Mouse (Mus musculus): ENCODE results near the gene Zfp219.
"Not testable (repeated sequence)": the region's sequence is repeated elsewhere in the genome, so short reads cannot be mapped to it uniquely, and the experiment has no call there.

Gene Zfp219

DNA sequence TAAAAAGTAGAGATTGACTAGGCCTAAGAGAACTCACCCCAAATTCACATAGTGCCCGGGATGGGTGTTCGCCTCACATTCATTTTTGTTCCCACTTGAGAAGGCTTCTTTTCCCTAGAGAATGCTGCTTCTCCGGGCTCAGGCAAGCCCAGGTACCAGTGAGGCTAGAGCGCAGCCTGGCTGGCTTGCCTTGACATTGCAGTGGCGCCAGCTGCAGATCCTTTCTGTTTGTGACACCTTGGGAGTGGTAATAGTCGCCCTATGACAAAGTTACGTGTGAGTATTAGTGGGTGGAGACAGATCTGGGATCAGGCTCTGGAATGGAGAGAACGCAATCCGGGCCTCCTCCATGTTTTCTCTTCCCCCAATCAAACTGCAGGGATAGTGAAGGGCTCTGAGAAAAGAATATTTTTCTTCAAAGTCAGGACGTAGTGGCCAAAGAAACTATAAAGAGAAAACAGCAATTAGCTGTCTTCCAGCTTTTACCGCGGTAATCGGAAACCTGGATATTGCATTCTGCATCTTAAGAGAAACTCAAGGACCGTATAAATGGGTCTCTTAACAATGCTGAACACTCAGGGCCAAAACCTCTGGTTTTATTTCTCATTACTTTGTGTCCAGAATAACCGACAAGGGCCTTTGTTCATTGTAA lies at the start of gene Zfp219:
Gene Zfp219, minus strand, starts transcription at position 248 of the 652 bp plus-strand sequence.
- DNase-seq: peak; percentile 87 to 90

DNA sequence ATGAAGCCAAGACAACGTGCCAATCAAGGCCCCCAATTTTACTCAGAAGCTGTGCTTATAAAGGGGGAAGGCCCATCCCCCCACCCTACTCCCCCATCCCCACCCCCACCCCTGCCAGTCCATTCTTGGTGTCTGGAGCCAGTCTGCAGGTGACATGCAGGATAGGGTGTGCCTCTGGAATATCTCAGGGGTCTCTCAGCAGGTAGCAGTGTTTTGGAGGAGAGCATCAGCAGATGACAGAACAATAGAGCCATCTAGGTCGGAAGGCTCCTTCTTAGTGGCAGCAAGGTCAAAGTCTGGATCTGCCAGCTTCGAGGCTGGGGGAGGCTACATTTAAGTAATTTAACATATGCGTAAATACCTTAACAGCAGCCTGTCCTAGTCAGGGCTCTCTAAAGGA lies 45.6 kb upstream of the Zfp219 start:
- no peak for DNase-seq

DNA sequence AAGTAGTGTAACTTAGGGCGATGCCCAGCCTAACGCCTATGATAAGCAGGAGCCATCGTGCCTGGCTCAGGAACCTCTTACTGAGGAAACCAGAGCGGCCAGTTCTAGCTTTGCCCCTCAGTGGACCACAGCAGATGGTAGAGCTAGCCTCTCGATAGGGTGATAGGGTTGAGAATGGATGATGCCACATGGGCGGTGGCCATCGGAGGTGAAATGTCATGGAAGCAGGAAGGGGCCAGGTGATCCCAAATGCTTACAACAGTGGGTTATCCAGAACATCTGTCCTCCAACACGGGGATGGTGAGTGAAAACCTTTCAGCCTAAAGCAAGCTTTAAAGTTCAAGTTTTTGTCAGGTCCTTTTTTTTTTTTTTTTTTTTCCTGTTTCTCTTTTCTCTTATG lies 41.3 kb upstream of the Zfp219 start:
- no peak for DNase-seq

DNA sequence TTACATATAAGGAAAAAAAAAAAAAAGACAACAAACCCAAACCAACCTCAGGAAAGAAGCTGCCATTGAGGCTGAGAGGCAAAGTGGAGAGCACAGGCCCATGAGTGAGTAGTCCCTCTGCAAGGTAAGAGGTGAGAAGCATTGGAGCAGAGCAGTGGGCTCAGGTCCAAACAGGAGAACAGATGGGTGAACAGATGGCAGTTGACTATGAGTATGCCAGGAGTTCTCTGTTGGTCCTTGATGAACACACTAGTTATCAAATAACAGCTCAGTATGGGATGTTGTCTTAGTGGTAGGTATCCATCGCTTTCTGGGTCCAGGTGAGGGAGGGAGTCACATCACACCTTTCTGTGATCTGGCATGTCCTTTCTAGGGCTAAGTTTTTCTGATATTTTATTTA lies 40.3 kb upstream of the Zfp219 start:
- DNase-seq: no peak

DNA sequence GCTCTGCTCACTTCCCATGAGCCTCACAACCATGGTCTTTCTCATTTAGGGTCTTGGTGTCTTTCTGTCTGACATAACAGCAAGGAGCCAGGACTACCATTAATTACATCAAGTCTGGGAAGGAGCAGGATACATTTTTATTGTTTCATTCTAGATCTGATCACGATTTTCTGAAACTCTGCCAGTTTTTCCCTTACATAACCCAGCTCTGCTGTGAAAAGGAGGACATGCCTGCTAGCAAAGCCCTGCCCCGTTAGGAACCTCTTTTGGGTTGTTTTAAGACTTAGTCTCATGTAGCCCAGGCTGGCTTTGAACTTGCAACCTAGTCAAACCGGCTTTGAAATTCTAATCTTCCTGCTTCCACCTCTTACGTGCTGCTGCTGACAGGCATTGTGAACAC lies 39.4 kb upstream of the Zfp219 start:
- no peak for DNase-seq

DNA sequence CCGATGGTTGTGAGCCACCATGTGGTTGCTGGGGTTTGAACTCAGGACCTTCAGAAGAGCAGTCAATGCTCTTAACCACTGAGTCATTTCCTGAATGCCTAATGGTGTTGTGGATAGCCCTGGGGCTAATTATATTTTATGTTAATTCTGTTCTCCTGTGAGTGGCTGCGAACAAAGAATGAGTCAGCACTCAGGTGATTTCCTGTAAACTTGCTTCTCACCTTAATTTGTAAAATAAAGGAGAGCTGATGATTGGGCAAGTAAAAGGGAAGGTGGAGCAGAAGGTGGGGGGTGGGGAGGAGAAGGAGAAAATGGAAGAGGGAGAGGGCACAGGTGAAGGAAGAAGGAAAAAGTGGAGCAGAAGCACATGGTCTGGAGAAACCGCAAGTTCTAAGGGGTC lies 32.2 kb upstream of the Zfp219 start:
- DNase-seq: not testable (repeated sequence)

DNA sequence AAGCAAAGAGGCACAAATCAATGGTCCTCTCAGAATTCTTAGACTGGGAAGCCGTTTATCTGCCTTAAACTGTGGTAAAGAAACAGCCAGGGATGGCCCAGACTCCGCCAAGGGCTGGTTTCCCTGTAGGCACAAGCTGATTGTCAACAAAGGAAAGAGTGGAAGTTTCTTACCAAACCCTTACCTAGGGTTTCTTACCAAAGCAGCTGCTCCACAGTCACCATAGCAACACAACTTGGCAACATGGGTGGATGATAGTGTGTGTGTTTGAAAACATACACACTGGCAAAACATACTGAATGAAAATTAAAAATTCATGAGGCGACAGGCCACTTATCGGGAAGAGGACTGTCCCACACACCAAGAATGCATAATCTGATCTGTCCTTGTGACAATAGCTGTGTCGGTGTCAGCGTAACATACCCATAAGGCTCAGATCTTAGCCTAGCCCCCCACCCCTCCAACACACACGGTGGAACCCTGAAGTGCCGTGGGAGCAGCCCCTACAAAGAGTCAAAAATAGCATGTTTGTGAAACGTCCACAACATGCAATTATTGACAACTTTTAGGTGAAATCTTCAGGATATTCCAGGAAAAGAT lies 25.5 kb upstream of the Zfp219 start:
- DNase-seq: no peak

DNA sequence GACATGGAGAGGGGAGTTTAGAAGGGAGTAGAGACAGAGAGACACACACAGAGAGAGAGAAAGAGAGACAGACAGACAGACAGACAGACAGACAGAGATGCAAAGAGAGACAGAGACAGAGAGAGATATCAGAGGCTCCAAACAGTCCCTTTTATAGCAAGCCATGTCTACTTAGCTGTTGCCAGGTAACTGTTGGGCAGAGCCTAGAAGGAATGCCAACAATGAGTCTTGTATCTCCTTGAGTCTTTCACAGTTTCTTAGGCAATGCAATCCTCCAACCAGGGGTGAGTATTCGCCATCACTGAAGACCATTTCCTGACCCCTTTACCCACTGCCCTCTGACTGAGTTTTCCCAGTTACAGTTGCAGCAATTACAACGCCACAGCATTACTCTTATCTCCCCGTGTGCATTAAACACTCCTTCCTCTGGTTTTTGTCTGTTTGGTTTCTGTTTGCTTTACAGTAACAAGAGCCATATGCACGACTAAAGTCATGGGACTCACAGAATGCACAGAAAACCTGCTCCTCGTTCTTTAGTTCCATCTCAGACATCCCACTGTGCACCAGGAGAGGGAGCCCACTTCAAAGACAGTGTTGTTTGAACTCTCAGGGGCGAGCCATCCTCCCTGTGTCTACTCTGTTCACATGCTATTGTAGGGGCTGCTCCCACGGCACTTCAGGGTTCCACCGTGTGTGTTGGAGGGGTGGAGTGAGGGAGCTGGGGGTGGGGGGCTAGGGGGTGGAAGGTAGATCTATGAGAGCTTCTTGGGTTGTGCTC lies 24.6 kb upstream of the Zfp219 start:
- DNase-seq: peak in 1 of 2 experiments; percentile 21

DNA sequence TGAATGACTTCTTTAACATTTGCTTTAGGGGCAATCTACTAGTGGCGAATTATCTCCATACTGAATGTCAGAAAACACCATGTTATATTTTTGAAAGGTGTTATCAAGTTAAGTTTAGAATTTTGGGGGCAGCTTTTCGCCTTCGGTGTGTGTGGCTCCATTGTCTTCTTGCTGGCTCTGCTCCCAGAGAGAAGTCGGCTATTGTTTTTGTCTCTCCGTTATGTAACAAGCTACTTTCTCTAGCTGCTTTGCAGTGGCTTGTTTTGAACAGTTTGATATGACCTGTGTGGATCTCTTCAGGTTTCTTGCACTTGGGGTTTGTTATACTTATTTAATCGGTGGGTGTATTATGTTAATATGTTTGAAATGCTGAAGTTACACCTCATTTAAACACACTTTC lies 22.9 kb upstream of the Zfp219 start:
- no peak for DNase-seq

DNA sequence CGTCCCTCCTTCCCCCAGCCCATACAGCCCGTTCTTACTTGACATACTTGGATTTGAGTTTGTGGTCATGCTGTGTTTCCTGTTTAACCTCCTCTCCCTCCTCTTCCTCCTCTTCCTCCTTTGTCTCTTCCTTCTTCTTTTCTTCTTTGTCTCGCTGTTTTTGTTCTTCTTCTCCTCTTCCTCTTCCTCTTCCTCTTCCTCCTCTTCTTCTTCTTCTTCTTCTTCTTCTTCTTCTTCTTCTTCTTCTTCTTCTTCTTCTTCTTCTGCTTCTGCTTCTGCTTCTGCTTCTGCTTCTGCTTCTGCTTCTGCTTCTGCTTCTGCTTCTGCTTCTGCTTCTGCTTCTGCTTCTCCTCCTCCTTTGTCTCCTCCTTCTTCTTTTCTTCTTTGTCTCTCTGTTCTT lies 21.8 kb upstream of the Zfp219 start, which contains the start of gene Olfr221:
Gene Olfr221, minus strand, starts transcription at position 101 of the 400 bp plus-strand sequence.
- not testable (repeated sequence) for DNase-seq

DNA sequence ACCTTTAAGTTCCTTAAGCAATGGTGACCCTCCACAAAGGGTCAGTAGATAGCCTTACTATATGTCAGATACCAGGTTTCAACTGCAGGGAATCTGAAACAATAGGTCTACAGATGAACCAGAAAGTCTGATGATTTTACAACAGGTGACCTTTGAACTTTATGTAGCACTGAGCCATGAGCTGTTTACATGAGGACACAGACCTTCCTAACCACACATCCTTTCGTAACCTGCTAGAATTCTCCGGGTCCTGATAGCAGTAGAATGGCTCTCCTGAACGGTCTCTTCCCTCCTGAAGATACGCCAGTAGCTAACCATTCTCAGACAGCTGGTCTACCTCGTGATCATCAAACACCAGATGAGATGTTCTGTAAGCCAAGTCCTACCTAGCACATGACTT lies 18.8 kb upstream of the Zfp219 start:
- DNase-seq: no peak

DNA sequence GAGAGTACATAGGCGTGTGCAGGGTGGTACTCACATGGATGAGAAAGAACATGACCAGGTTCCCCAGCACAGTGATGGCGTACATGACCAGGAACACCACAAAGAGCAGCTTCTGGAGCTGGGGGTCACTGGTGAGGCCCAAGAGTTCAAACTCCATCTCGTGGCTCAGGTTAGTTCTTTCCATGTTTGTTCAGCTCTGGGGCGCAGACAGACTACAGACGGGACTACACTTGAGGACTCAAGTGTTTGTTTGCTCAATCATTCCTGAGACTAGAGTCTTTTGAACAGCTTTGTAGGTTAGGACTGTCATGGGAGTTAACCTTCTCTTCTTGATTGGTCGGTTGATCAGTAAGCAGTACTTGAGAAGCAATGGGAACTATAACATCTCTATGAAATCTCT lies 15.4 kb upstream of the Zfp219 start:
- DNase-seq: no peak

DNA sequence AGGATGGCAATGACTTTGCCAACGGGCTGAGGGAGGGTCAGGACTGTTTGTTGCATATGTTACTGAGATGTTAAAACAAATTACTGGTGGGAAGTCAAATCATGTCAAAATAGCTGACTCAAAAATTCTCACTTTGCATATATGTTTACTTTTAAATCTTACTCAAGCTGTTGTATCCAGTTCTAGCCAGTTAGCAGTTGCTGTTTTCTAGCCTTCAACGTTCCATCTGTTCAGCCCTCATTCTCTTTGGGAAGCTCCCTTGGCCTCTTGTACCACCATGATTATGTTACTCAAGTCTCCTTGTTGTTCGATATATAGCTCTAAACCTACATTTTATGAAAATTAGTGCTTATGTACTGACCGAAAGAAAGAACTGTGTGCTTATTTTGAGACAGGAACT lies 5.8 kb upstream of the Zfp219 start:
- DNase-seq: no peak

DNA sequence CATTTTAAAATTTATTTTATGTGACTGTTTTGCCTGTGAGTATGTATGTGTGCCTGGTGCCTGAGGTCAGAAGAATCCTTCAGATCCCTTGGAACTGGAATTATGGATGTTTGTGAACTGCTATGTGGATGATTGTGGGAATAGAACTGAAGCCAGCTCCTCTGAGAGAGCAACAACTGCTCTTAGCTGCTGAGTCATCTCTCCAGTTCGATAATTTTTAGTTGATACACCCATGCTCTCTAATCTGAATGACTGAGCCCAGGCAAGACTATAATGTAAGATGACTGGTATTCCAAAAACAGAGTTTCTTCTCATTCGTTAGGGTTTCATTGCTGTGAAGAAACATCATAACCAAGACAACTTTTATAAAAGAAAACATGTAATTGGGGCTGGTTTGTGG lies 3.6 kb upstream of the Zfp219 start:
- no peak for DNase-seq

DNA sequence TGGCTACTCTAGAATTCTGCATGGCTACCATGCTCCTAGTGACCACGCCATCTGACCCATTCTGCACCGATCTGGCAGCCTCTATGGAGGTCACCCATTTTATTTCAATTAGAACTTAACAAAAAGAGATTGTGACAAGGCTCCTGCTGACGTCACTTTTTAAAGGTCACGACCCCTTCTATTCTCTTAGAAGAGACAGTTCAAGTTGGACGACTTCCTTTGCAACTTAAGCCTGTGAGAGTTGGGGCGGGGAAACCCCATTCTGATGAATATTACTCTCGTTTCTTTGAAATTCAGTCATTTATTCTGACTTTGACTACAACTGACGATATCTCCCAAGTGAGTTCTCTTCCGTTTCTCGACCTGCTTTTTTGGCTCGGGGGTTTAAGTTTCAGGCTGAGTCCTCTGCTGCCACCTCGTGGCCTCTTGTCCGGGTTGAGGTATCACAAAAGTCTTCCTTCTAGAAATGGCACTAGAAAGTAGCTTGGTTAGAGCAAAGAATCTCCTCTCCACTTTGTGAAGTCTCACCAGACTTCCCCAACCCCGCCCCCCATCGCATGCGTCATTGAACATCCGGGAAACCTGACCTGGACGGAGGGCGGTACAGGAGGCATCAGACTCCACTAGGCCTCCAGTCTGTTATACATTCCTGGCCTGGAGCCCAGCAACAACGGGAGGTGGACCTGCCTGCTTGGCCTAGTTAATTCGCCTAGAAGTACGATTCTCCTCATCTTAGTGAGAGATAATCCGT lies 2.4 kb upstream of the Zfp219 start:
- DNase-seq: peak; percentile 88 to 92

DNA sequence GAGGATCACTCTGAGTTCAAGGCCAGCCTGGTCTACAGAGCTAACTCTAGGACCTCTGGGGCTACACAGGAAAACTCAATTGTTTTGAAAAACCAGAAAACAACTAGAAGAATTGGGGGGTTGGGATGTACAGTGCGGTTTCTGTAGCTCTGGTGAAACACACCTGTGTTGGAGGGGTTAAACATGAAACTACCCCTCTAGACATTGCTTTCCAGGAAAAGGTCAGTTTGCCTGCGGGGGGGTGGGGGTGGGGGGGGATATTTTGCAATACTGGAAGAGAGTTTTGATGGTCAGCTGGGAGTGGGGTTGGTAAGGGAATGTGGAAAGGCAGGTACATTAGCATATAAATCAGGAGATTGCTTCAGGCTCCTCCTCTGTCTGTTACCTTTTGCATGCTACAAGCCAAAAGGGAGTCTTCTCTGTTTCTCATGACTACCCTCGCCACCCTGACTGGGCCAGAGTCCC lies 1.7 kb upstream of the Zfp219 start:
- DNase-seq: no peak

DNA sequence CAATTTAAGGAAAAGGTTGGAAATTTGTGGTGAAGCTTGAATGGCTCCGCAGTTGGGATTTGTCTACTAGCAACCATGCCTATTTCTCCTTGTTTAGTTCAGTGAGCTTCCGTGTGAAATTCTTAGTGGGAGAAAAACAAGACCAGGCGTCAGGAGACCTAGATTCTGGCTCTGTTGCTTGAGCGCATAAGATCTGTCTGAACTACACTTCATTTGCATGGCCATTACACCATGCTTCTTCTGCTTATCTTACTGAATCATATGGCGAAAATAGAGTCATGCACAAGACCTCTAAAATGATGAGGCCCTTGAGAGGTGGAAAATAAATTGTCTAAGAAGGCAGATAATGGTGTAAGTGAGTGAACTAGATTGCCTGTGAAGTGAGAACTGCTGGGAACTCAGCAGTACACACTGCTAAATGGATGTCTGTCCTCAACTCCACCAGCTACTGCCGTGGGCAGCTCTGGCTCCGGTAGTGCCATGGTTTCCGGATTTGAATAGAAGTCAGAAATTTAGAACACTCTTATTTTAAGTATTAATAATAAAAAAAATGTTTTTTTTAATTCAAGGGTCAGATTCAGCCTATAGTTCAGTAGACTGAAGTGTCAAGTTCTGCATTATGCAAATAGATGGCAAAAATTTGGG lies 1.2 kb upstream of the Zfp219 start:
- no peak for DNase-seq

DNA sequence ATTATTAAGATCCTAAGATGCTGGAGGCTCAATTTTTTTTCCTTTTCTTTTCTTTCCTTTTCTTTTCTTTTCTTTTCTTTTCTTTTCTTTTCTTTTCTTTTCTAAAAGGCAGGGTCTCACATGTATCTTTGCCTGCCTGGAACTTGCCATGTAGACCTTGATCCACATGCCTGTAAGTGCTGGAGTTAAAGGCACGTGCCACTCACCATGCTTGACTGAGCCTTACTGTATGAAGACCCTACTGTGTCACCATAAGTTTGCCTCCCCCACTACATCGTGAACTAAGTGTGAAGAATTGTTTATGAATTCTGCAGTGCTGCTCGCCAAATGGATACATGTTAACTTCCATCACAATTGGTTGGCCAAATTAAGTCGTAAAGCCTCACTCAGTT lies 601 bp upstream of the Zfp219 start:
- no peak for DNase-seq

DNA sequence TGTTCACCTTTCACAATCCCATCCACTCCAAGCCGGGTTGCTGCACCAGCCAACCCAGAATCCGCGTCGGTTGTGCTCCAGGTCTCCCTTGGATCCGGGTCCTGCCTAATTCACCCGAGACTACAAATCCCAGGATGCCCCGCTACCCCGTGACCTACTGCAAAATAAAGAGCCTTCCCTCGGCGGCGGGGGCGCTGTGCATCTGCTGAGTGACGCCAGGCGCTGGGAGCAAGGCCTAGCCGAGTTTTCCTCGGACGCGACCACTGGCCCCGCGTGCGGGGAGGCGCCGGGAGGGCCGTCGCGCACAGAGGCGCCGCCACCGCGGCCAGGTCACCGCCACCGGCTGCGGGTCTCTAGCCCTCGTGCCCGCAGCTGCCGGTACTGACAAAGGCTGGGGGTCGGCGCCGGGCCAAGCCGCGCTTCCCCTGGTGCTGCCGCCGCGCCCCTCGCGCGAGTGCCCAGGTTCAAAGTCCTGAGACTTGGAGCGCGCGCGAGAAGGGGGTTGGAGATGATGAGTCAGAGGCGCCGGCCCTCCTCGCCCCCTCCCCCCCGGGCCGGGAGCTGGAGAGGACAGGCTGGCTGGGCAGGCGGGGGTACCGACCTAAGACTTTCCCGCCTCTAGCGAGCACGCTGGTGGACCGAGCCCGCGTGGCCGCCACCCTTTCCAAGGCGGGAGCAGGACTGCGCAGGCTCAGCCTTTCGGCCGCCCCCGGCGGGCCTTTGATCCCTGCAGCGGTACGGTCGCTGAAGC lies 768 bp downstream of the Zfp219 start:
- DNase-seq: peak; percentile 98

DNA sequence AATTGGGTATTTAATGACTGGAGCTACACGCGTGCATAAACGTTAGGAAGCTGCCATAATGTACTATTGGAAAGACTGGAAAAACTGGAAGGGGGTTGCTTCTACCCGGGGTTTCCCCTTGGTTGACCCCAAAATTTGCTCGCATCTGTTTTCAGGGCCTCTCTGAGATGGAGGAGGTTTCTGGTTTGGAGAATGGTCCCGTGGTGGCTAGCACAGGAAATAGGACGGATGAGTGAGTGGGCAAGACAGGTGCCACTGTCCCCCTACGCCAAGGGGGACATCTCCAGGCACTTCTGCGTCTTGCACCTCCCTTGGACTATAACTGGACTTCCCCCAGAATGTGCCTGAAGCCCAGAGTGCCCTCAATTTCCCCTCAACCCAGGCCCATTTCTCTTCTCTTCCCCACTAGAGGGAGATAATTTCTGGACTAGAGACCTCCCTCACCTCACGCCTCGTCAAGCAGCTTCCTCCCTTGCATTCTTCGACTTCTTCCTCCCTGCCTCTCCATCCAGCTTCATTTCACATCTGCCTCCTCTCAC lies 1.4 kb downstream of the Zfp219 start:
- no peak for DNase-seq

DNA sequence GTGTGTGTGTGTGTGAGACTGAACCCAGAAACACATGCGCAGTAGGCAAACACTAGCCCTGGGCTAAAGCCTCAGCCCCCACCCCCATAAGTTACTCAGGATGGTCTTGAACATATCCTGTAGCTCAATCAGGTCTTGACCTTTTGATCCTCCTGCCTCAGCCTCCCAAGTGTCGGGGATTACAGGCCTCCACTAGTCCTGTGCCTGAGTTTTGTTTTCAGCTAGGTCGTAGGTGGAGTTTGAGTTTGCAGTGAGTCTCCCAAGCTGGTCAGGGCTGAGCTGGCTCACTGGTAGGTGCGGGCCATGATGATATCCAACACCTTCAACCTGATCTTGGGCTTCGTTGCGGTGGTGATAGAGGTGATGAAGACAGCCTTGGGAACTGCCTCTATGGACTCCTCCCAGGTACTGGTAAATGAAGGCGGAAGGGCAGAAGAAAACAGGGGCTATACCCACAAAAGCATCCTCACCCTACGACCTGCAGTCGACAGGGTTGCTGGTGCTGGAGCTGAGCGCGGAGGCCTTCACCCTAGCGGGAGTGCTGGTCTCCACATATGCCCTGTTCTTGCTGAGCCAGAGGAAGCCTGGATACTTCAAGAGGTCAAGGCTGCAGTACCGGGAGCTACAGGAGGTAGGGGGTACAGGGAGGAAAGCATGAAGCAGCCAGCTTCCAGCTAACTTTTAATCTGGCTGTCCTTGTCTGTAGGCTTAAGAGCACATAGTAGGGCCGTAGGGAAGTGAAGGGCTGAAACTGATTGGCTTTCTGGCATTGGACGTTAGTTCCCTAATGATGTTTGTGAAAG lies 2.1 kb downstream of the Zfp219 start:
- no peak for DNase-seq

All from lung, adult 18-20 months (tissue).